Mouse (Mus musculus) small intestine, adult 2 months (tissue): ENCODE data around the gene Gm19345.

Source experiments
- CTCF ChIP-seq: fragments of 200-500 bp; IDR thresholded peaks from 2 replicates; pipeline ENCODE4 v1.5.1; 2012; ENCODE audit warnings: low read depth, mild to moderate bottlenecking, control low read depth, inconsistent platforms, low read length, moderate library complexity, mixed read lengths; ENCODE audit not compliant: insufficient replicate concordance, insufficient read length; ENCODE audit errors: extremely low read depth
- POLR2A ChIP-seq: fragments of 200-500 bp; IDR thresholded peaks from 2 replicates; pipeline ENCODE4 v1.6.1; 2012; ENCODE audit warnings: low read depth, mild to moderate bottlenecking, control low read depth, inconsistent platforms, low read length, moderate library complexity

GRCm38 (mm10) chr7:19834055-19834454 lies 17.7 kb upstream of the Gm19345 start:
- TF ChIP-seq POLR2A (no peak), CTCF (peak; percentile 18; the same call in 1 of the 2 replicates)
